Mouse (Mus musculus) forebrain, embryonic 11.5 days (tissue): ENCODE measurements around the gene Gm20605. TPM values are rescaled to one million over a fixed set of nuclear protein-coding genes. Genes with fewer than 3 reads are reported as not detected.
"Not testable (repeated sequence)": the region's sequence is repeated elsewhere in the genome, so short reads cannot be mapped to it uniquely, and the experiment has no call there.

Experiments used
- ATAC-seq: fragments of 200-750 bp; cut with Nextera tagmentation; replicated peaks from 2 replicates; pipeline ENCODE4 v1.8.0; 2017; ENCODE audit warnings: moderate TSS enrichment; ENCODE audit not compliant: low FRiP score
- DNase-seq: peaks from one replicate; pipeline ENCODE4 v3.0.0-alpha.2; 2017; ENCODE audit warnings: low spot score
- H3K27ac ChIP-seq: fragments of 300-500 bp; sonication (generic); 2 replicates; pipeline ENCODE4 v1.5.1; 2014; ENCODE audit warnings: low read depth, low read length
- H3K27me3 ChIP-seq: fragments of 300-500 bp; sonication (generic); 2 replicates; pipeline ENCODE4 v1.6.1; 2014; ENCODE audit warnings: mild to moderate bottlenecking, low read length, mixed read lengths; ENCODE audit not compliant: control insufficient read depth, insufficient read depth
- H3K36me3 ChIP-seq: fragments of 300-500 bp; sonication (generic); 2 replicates; pipeline ENCODE4 v1.6.1; 2014; ENCODE audit warnings: mild to moderate bottlenecking, low read length, moderate library complexity, mixed read lengths; ENCODE audit not compliant: control insufficient read depth, insufficient read depth
- H3K4me1 ChIP-seq: fragments of 300-500 bp; sonication (generic); replicated peaks from 2 replicates; pipeline ENCODE4 v1.6.1; 2014; ENCODE audit warnings: low read length, mixed read lengths; ENCODE audit not compliant: control insufficient read depth, insufficient read depth
- H3K4me2 ChIP-seq: fragments of 300-500 bp; sonication (generic); 2 replicates; pipeline ENCODE4 v1.6.1; 2014; ENCODE audit warnings: low read depth, mild to moderate bottlenecking, low read length, moderate library complexity, mixed read lengths; ENCODE audit not compliant: severe bottlenecking
- H3K4me3 ChIP-seq: fragments of 300-500 bp; sonication (generic); 2 replicates; pipeline ENCODE4 v1.5.1; 2014; ENCODE audit warnings: low read depth, low read length
- H3K9ac ChIP-seq: fragments of 300-500 bp; sonication (generic); 2 replicates; pipeline ENCODE4 v1.6.1; 2014; ENCODE audit warnings: low read length
- H3K9me3 ChIP-seq: fragments of 300-500 bp; sonication (generic); 2 replicates; pipeline ENCODE4 v1.6.1; 2016; ENCODE audit warnings: low read length, mixed read lengths; ENCODE audit not compliant: control insufficient read depth
- WGBS: fragments of 180-500 bp; shearing (Covaris S2); extraction: QIAGEN DNeasy Blood & Tissue Kit; methylation state at CpG from one replicate; pipeline ENCODE4 v1.1.7; 2014; 5-methylcytosine and 5-hydroxymethylcytosine counted together
- polyA plus RNA-seq: library from polyadenylated mRNA; unstranded; fragments of >200 nt; fragmentation: Nextera tagmentation; extraction: Ambion mirVana; gene quantifications from 2 replicates; pipeline ENCODE4 v1.2.1, GENCODE M21; 2014

Gene Gm20605
- polyA plus RNA-seq, 1 experiment from 2014 or later = 9.9 TPM

- Histone ChIP-seq H3K27me3 (peaks cover 2% of the 10 kb centered on the region; the same call in 1 of the 2 replicates), H3K4me3 (no peak overlapping the region), H3K4me2 (no peak overlapping the region), H3K9me3 (no peaks in the 10 kb centered on the region), H3K9ac (no peak overlapping the region), H3K4me1 (peaks cover 8% of the 10 kb centered on the region), H3K36me3 (no peaks in the 10 kb centered on the region), H3K27ac (no peak overlapping the region)
- no peak for DNase-seq
- WGBS = 59% methylated on average over 3 of the region's 3 CpGs
- ATAC-seq = no peak
Measured at GRCm38 (mm10) chr5:137609292-137609691, 19.7 kb upstream of the Gm20605 start.

- H3K4me1 ChIP-seq = peaks cover 8% of the 10 kb centered on the region
- H3K9ac ChIP-seq = no peak overlapping the region
- no peak overlapping the region for H3K27ac ChIP-seq
- no peak for ATAC-seq
- H3K27me3 ChIP-seq = peaks cover 2% of the 10 kb centered on the region; the same call in 1 of the 2 replicates
- H3K36me3 ChIP-seq = no peaks in the 10 kb centered on the region
- 72% methylated on average over 4 of the region's 4 CpGs for WGBS
- H3K9me3 ChIP-seq = no peaks in the 10 kb centered on the region
- DNase-seq = no peak
- peak overlapping the region; percentile 27; the same call in 1 of the 2 replicates for H3K4me2 ChIP-seq
- no peak overlapping the region for H3K4me3 ChIP-seq
Measured at GRCm38 (mm10) chr5:137610056-137610455, 18.9 kb upstream of the Gm20605 start.

GRCm38 (mm10) chr5:137610548-137611244 is 18.3 kb upstream of the Gm20605 start:
- Histone ChIP-seq H3K27ac (peak overlapping the region; percentile 37), H3K9ac (no peak overlapping the region; the same call in 1 of the 2 replicates), H3K4me2 (peak overlapping the region; percentile 27; the same call in 1 of the 2 replicates), H3K36me3 (no peaks in the 10 kb centered on the region), H3K9me3 (no peaks in the 10 kb centered on the region), H3K4me3 (no peak overlapping the region), H3K27me3 (peaks cover 2% of the 10 kb centered on the region; the same call in 1 of the 2 replicates), H3K4me1 (peaks cover 8% of the 10 kb centered on the region)
- 16% methylated on average over 11 of the region's 12 CpGs for WGBS
- no peak for ATAC-seq
- peak; percentile 80 for DNase-seq

GRCm38 (mm10) chr5:137611245-137611602 is 17.8 kb upstream of the Gm20605 start:
- H3K9me3 ChIP-seq = no peaks in the 10 kb centered on the region
- 31% methylated on average over 6 of the region's 6 CpGs for WGBS
- H3K4me2 ChIP-seq = no peak overlapping the region
- no peaks in the 10 kb centered on the region for H3K36me3 ChIP-seq
- peaks cover 8% of the 10 kb centered on the region for H3K4me1 ChIP-seq
- H3K4me3 ChIP-seq = no peak overlapping the region
- H3K9ac ChIP-seq = no peak overlapping the region
- DNase-seq (peak; percentile 71), ATAC-seq (no peak)
- peak overlapping the region; percentile 37 for H3K27ac ChIP-seq
- H3K27me3 ChIP-seq = peaks cover 2% of the 10 kb centered on the region; the same call in 1 of the 2 replicates

GRCm38 (mm10) chr5:137613076-137613475 is 15.9 kb upstream of the Gm20605 start:
- no peak overlapping the region for H3K27ac ChIP-seq
- no peak overlapping the region for H3K4me3 ChIP-seq
- DNase-seq = no peak
- H3K9ac ChIP-seq = no peak overlapping the region
- no peak for ATAC-seq
- no peaks in the 10 kb centered on the region for H3K36me3 ChIP-seq
- peaks cover 2% of the 10 kb centered on the region; the same call in 1 of the 2 replicates for H3K27me3 ChIP-seq
- no peaks in the 10 kb centered on the region for H3K9me3 ChIP-seq
- H3K4me1 ChIP-seq = peaks cover 7% of the 10 kb centered on the region
- no peak overlapping the region for H3K4me2 ChIP-seq
- WGBS = 72% methylated on average over 5 of the region's 5 CpGs

- ATAC-seq = no peak
- no peak within 1 kb of the TSS for H3K4me3 ChIP-seq
Measured at GRCm38 (mm10) chr5:137613550-137613949, 15.4 kb upstream of the Gm20605 start, which contains the start of gene Pcolce. Gene Pcolce (minus strand): TSS chr5:137613784.

GRCm38 (mm10) chr5:137614921-137615320 is 14.1 kb upstream of the Gm20605 start:
- ATAC-seq, H3K27me3 ChIP-seq, H3K9ac ChIP-seq, H3K4me1 ChIP-seq, H3K27ac ChIP-seq, H3K36me3 ChIP-seq, H3K4me3 ChIP-seq, H3K9me3 ChIP-seq, H3K4me2 ChIP-seq, DNase-seq: not testable (repeated sequence)
- whole genome bisulfite sequencing = 92% methylated on average over 2 of the region's 2 CpGs

More at GRCm38 (mm10) chr5:137613550-137613949, 15.4 kb upstream of the Gm20605 start, which contains the start of gene Pcolce:
- H3K27ac ChIP-seq = no peak within 1 kb of the TSS
- no peak for DNase-seq
- peaks cover 2% of the 10 kb centered on the region; the same call in 1 of the 2 replicates for H3K4me1 ChIP-seq
- no peaks in the 10 kb centered on the region for H3K36me3 ChIP-seq
- 68% methylated on average over 11 of the region's 11 CpGs for WGBS
- no peak within 1 kb of the TSS for H3K9ac ChIP-seq
- H3K9me3 ChIP-seq = no peaks in the 10 kb centered on the region
- H3K4me2 ChIP-seq = no peak within 1 kb of the TSS
- peaks cover 2% of the 10 kb centered on the region; the same call in 1 of the 2 replicates for H3K27me3 ChIP-seq

- Histone ChIP-seq H3K4me2 (no peak overlapping the region), H3K4me1 (peaks cover 2% of the 10 kb centered on the region; the same call in 1 of the 2 replicates), H3K27me3 (no peaks in the 10 kb centered on the region), H3K9me3 (no peaks in the 10 kb centered on the region), H3K4me3 (no peak overlapping the region), H3K9ac (no peak overlapping the region), H3K27ac (no peak overlapping the region), H3K36me3 (no peaks in the 10 kb centered on the region)
- WGBS = 85% methylated on average over 7 of the region's 7 CpGs
- DNase-seq (no peak), ATAC-seq (no peak)
Measured at GRCm38 (mm10) chr5:137615347-137615746, 13.6 kb upstream of the Gm20605 start.
